Mouse (Mus musculus) hindbrain, embryonic 13.5 days (tissue): ENCODE data around the gene Stard3nl. TPM values are rescaled to one million over a fixed set of nuclear protein-coding genes. Genes with fewer than 3 reads are reported as not detected.
"Not testable (repeated sequence)": the region's sequence is repeated elsewhere in the genome, so short reads cannot be mapped to it uniquely, and the experiment has no call there.

Source experiments
- ATAC-seq: fragments of 200-750 bp; cut with Nextera tagmentation; 2 replicates; pipeline ENCODE4 v1.8.0; 2017; ENCODE audit warnings: moderate TSS enrichment; ENCODE audit not compliant: low FRiP score
- H3K27ac ChIP-seq: fragments of 300-500 bp; sonication (generic); 2 replicates; pipeline ENCODE4 v1.5.1; 2015; ENCODE audit warnings: inconsistent platforms, mild to moderate bottlenecking, moderate library complexity
- H3K27me3 ChIP-seq: fragments of 300-500 bp; sonication (generic); 2 replicates; pipeline ENCODE4 v1.6.1; 2015; ENCODE audit warnings: mild to moderate bottlenecking, inconsistent platforms
- H3K36me3 ChIP-seq: fragments of 300-500 bp; sonication (generic); 2 replicates; pipeline ENCODE4 v1.6.1; 2015; ENCODE audit warnings: mild to moderate bottlenecking, inconsistent platforms
- H3K4me1 ChIP-seq: fragments of 300-500 bp; sonication (generic); replicated peaks from 2 replicates; pipeline ENCODE4 v1.6.1; 2015; ENCODE audit warnings: inconsistent platforms
- H3K4me2 ChIP-seq: fragments of 300-500 bp; sonication (generic); 2 replicates; pipeline ENCODE4 v1.6.1; 2015; ENCODE audit warnings: inconsistent platforms, mild to moderate bottlenecking, moderate library complexity
- H3K4me3 ChIP-seq: fragments of 300-500 bp; sonication (generic); 2 replicates; pipeline ENCODE4 v1.5.1; 2015; ENCODE audit warnings: mild to moderate bottlenecking, inconsistent platforms
- H3K9ac ChIP-seq: fragments of 300-500 bp; sonication (generic); 2 replicates; pipeline ENCODE4 v1.6.1; 2015; ENCODE audit warnings: mild to moderate bottlenecking, inconsistent platforms
- H3K9me3 ChIP-seq: fragments of 300-500 bp; sonication (generic); 2 replicates; pipeline ENCODE4 v1.6.1; 2016; ENCODE audit warnings: inconsistent platforms
- WGBS: fragments of 180-500 bp; shearing (Covaris S2); methylation state at CpG from one replicate; pipeline ENCODE4 v1.1.7; 2015; 5-methylcytosine and 5-hydroxymethylcytosine counted together
- polyA plus RNA-seq: library from polyadenylated mRNA; unstranded; fragments of >200 nt; fragmentation: Nextera tagmentation; extraction: Ambion mirVana; gene quantifications from 2 replicates; pipeline ENCODE4 v1.2.1, GENCODE M21; 2015

Stard3nl gene
- polyA plus RNA-seq, 1 experiment from 2014 or later = 198 TPM

- Histone ChIP-seq H3K4me3 (no peak overlapping the region), H3K9ac (no peak overlapping the region), H3K36me3 (peaks cover 62% of the 10 kb centered on the region), H3K9me3 (no peaks in the 10 kb centered on the region), H3K4me1 (no peaks in the 10 kb centered on the region), H3K27ac (no peak overlapping the region), H3K4me2 (no peak overlapping the region), H3K27me3 (no peaks in the 10 kb centered on the region)
- no peak for ATAC-seq
- 12% methylated on average over 8 of the region's 8 CpGs for WGBS
Observed at GRCm38 (mm10) chr13:19372133-19372729, 23.4 kb downstream of the Stard3nl start.

GRCm38 (mm10) chr13:19368817-19369216 lies 26.8 kb downstream of the Stard3nl start:
- WGBS = 92% methylated on average over 6 of the region's 6 CpGs
- ATAC-seq = no peak
- Histone ChIP-seq H3K9me3 (no peaks in the 10 kb centered on the region), H3K27ac (no peak overlapping the region), H3K36me3 (peaks cover 68% of the 10 kb centered on the region), H3K4me3 (no peak overlapping the region), H3K4me2 (no peak overlapping the region), H3K27me3 (no peaks in the 10 kb centered on the region), H3K9ac (no peak overlapping the region), H3K4me1 (no peaks in the 10 kb centered on the region)

GRCm38 (mm10) chr13:19367536-19367935 lies 28.1 kb downstream of the Stard3nl start:
- H3K4me1 ChIP-seq = no peaks in the 10 kb centered on the region
- H3K9me3 ChIP-seq = no peaks in the 10 kb centered on the region
- 75% methylated on average over 7 of the region's 7 CpGs for WGBS
- no peak overlapping the region for H3K27ac ChIP-seq
- H3K4me3 ChIP-seq = no peak overlapping the region
- no peak overlapping the region for H3K9ac ChIP-seq
- no peaks in the 10 kb centered on the region for H3K27me3 ChIP-seq
- no peak for ATAC-seq
- no peak overlapping the region for H3K4me2 ChIP-seq
- peaks cover 69% of the 10 kb centered on the region for H3K36me3 ChIP-seq

GRCm38 (mm10) chr13:19366866-19367265 lies 28.7 kb downstream of the Stard3nl start:
- Histone ChIP-seq H3K4me2 (no peak overlapping the region), H3K4me3 (no peak overlapping the region), H3K36me3 (peaks cover 63% of the 10 kb centered on the region), H3K27me3 (no peaks in the 10 kb centered on the region), H3K9ac (no peak overlapping the region), H3K27ac (no peak overlapping the region), H3K9me3 (no peaks in the 10 kb centered on the region), H3K4me1 (no peaks in the 10 kb centered on the region)
- no peak for ATAC-seq
- 83% methylated on average over 2 of the region's 2 CpGs for WGBS

GRCm38 (mm10) chr13:19365596-19365995 lies 30.0 kb downstream of the Stard3nl start:
- Histone ChIP-seq H3K4me1 (no peaks in the 10 kb centered on the region), H3K9me3 (no peaks in the 10 kb centered on the region), H3K9ac (no peak overlapping the region), H3K4me3 (no peak overlapping the region), H3K27ac (no peak overlapping the region), H3K4me2 (no peak overlapping the region), H3K27me3 (no peaks in the 10 kb centered on the region), H3K36me3 (peaks cover 58% of the 10 kb centered on the region)
- 42% methylated on average over 4 of the region's 4 CpGs for WGBS
- ATAC-seq = no peak; the same call in 1 of the 2 replicates

GRCm38 (mm10) chr13:19364245-19364772 lies 31.3 kb downstream of the Stard3nl start:
- Histone ChIP-seq H3K27ac (no peak overlapping the region), H3K9ac (no peak overlapping the region), H3K27me3 (no peaks in the 10 kb centered on the region), H3K4me3 (no peak overlapping the region), H3K4me2 (no peak overlapping the region), H3K9me3 (no peaks in the 10 kb centered on the region), H3K4me1 (no peaks in the 10 kb centered on the region), H3K36me3 (peaks cover 49% of the 10 kb centered on the region)
- ATAC-seq = peak; percentile 26; the same call in 1 of the 2 replicates
- 85% methylated on average over 11 of the region's 11 CpGs for WGBS

- WGBS = 72% methylated on average over 6 of the region's 6 CpGs
- H3K36me3 ChIP-seq = peaks cover 52% of the 10 kb centered on the region
Observed at GRCm38 (mm10) chr13:19362358-19362757, 33.2 kb downstream of the Stard3nl start.

GRCm38 (mm10) chr13:19358027-19358426 lies 37.6 kb downstream of the Stard3nl start:
- 0 out of 2 replicates have a peak, but pooled peaks cover 8% of the 10 kb centered on the region for H3K4me1 ChIP-seq
- H3K36me3 ChIP-seq = peaks cover 44% of the 10 kb centered on the region
- no peak overlapping the region for H3K9ac ChIP-seq
- H3K27ac ChIP-seq = no peak overlapping the region
- no peak overlapping the region for H3K4me3 ChIP-seq
- no peak for ATAC-seq
- no peaks in the 10 kb centered on the region for H3K9me3 ChIP-seq
- WGBS = 75% methylated on average over 5 of the region's 5 CpGs
- no peak overlapping the region for H3K4me2 ChIP-seq
- H3K27me3 ChIP-seq = no peaks in the 10 kb centered on the region

More at GRCm38 (mm10) chr13:19362358-19362757, 33.2 kb downstream of the Stard3nl start:
- H3K27ac ChIP-seq = no peak overlapping the region
- H3K4me1 ChIP-seq = no peaks in the 10 kb centered on the region
- no peaks in the 10 kb centered on the region for H3K27me3 ChIP-seq
- no peak overlapping the region for H3K9ac ChIP-seq
- H3K9me3 ChIP-seq = no peaks in the 10 kb centered on the region
- ATAC-seq = no peak
- no peak overlapping the region for H3K4me2 ChIP-seq
- H3K4me3 ChIP-seq = no peak overlapping the region

- H3K4me2 ChIP-seq = no peak overlapping the region
- no peak overlapping the region for H3K9ac ChIP-seq
- ATAC-seq = no peak
- H3K27ac ChIP-seq = no peak overlapping the region
- H3K4me1 ChIP-seq = 0 out of 2 replicates have a peak, but pooled peaks cover 10% of the 10 kb centered on the region
- H3K27me3 ChIP-seq = no peaks in the 10 kb centered on the region
- no peaks in the 10 kb centered on the region for H3K9me3 ChIP-seq
- 87% methylated on average over 7 of the region's 7 CpGs for WGBS
- peaks cover 44% of the 10 kb centered on the region for H3K36me3 ChIP-seq
- no peak overlapping the region for H3K4me3 ChIP-seq
Observed at GRCm38 (mm10) chr13:19357301-19357700, 38.3 kb downstream of the Stard3nl start.

GRCm38 (mm10) chr13:19356720-19357119 lies 38.9 kb downstream of the Stard3nl start:
- H3K9me3 ChIP-seq = no peaks in the 10 kb centered on the region
- H3K27me3 ChIP-seq = no peaks in the 10 kb centered on the region
- H3K9ac ChIP-seq = no peak overlapping the region
- 0 out of 2 replicates have a peak, but pooled peaks cover 10% of the 10 kb centered on the region for H3K4me1 ChIP-seq
- no peak overlapping the region for H3K4me3 ChIP-seq
- no peak overlapping the region for H3K27ac ChIP-seq
- H3K4me2 ChIP-seq = no peak overlapping the region
- WGBS = 77% methylated on average over 5 of the region's 5 CpGs
- H3K36me3 ChIP-seq = peaks cover 44% of the 10 kb centered on the region
- 0 out of 2 replicates have a peak, but pooled peaks have one; percentile 32 for ATAC-seq

- 0 out of 2 replicates have a peak, but pooled peaks cover 10% of the 10 kb centered on the region for H3K4me1 ChIP-seq
- no peak overlapping the region for H3K27ac ChIP-seq
- no peak overlapping the region for H3K4me2 ChIP-seq
- no peaks in the 10 kb centered on the region for H3K9me3 ChIP-seq
- no peak for ATAC-seq
- H3K9ac ChIP-seq = no peak overlapping the region
- 61% methylated on average over 7 of the region's 7 CpGs for WGBS
- no peaks in the 10 kb centered on the region for H3K27me3 ChIP-seq
- H3K4me3 ChIP-seq = no peak overlapping the region
- peaks cover 41% of the 10 kb centered on the region for H3K36me3 ChIP-seq
Observed at GRCm38 (mm10) chr13:19356120-19356519, 39.5 kb downstream of the Stard3nl start.

- H3K27me3 ChIP-seq = no peaks in the 10 kb centered on the region
- H3K4me1 ChIP-seq = 0 out of 2 replicates have a peak, but pooled peaks cover 10% of the 10 kb centered on the region
- peaks cover 18% of the 10 kb centered on the region for H3K36me3 ChIP-seq
- no peak overlapping the region for H3K9ac ChIP-seq
- H3K4me2 ChIP-seq = no peak overlapping the region
- no peak overlapping the region for H3K4me3 ChIP-seq
- no peak overlapping the region for H3K27ac ChIP-seq
- ATAC-seq = no peak
- WGBS = 77% methylated on average over 3 of the region's 3 CpGs
- H3K9me3 ChIP-seq = no peaks in the 10 kb centered on the region
Observed at GRCm38 (mm10) chr13:19352795-19353194, 42.8 kb downstream of the Stard3nl start.

GRCm38 (mm10) chr13:19340356-19340755 lies 55.2 kb downstream of the Stard3nl start:
- not testable (repeated sequence) for H3K27ac ChIP-seq, ATAC-seq, H3K9me3 ChIP-seq, H3K4me2 ChIP-seq, H3K4me1 ChIP-seq, H3K4me3 ChIP-seq, H3K9ac ChIP-seq, H3K36me3 ChIP-seq, H3K27me3 ChIP-seq
- 78% methylated on average over 1 of the region's 1 CpGs for WGBS
